Mouse (Mus musculus) kidney, embryonic 15.5 days (tissue): ENCODE data around the gene Osbpl9. TPM values are rescaled to one million over a fixed set of nuclear protein-coding genes. Genes with fewer than 3 reads are reported as not detected.

ENCODE experiments used
- ATAC-seq: fragments of 200-750 bp; cut with Nextera tagmentation; replicated peaks from 2 replicates; pipeline ENCODE4 v1.8.0; 2017; ENCODE audit warnings: moderate TSS enrichment; ENCODE audit not compliant: low FRiP score
- H3K27ac ChIP-seq: fragments of 300-500 bp; sonication (generic); 2 replicates; pipeline ENCODE4 v1.5.1; 2015; ENCODE audit warnings: mild to moderate bottlenecking, inconsistent platforms
- H3K27me3 ChIP-seq: fragments of 300-500 bp; sonication (generic); 2 replicates; pipeline ENCODE4 v1.6.1; 2015; ENCODE audit warnings: inconsistent platforms
- H3K36me3 ChIP-seq: fragments of 300-500 bp; sonication (generic); 2 replicates; pipeline ENCODE4 v1.6.1; 2015; ENCODE audit warnings: inconsistent platforms
- H3K4me1 ChIP-seq: fragments of 300-500 bp; sonication (generic); 2 replicates; pipeline ENCODE4 v1.6.1; 2015; ENCODE audit warnings: inconsistent platforms
- H3K4me2 ChIP-seq: fragments of 300-500 bp; sonication (generic); 2 replicates; pipeline ENCODE4 v1.6.1; 2015; ENCODE audit warnings: moderate library complexity, mild to moderate bottlenecking, inconsistent platforms
- H3K4me3 ChIP-seq: fragments of 300-500 bp; sonication (generic); replicated peaks from 2 replicates; pipeline ENCODE4 v1.5.1; 2015; ENCODE audit warnings: mild to moderate bottlenecking, inconsistent platforms
- H3K9ac ChIP-seq: fragments of 300-500 bp; sonication (generic); 2 replicates; pipeline ENCODE4 v1.6.1; 2015; ENCODE audit warnings: mild to moderate bottlenecking, inconsistent platforms
- H3K9me3 ChIP-seq: fragments of 300-500 bp; sonication (generic); replicated peaks from 2 replicates; pipeline ENCODE4 v1.6.1; 2016; ENCODE audit warnings: inconsistent platforms
- WGBS: fragments of 180-500 bp; shearing (Covaris S2); methylation state at CpG from one replicate; pipeline ENCODE4 v1.1.7; 2015; ENCODE audit warnings: mixed read lengths; 5-methylcytosine and 5-hydroxymethylcytosine counted together
- polyA plus RNA-seq: library from polyadenylated mRNA; unstranded; fragments of >200 nt; fragmentation: Nextera tagmentation; extraction: Ambion mirVana; gene quantifications from 2 replicates; pipeline ENCODE4 v1.2.1, GENCODE M21; 2015

Osbpl9 gene
- polyA plus RNA-seq, 1 experiment from 2014 or later: 70.5 TPM

DNA sequence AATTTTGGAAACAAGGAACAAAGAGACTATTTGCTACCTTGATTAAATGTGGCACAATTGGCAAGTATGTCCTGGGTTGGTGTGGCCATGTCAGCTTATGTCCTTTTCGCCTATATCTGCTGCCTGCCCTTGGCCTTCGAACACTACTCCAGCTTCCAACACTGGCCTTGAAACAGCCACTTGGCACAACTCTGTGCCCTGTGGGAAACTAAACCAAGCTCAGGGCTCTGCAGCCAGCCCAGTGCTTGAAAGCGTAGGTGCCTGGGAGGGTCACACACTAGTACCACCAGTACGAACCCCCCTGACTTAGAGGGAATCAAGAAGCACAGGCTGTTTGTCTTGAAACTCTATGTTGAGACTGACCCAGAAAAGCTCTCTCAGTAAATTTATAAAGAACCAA lies 3.0 kb downstream of the Osbpl9 start:
- Histone ChIP-seq H3K36me3 (peaks cover 5% of the 10 kb centered on the region; the same call in 1 of the 2 replicates), H3K4me2 (no peak overlapping the region), H3K9ac (no peak overlapping the region), H3K27me3 (no peaks in the 10 kb centered on the region), H3K4me3 (no peak overlapping the region), H3K4me1 (peaks cover 12% of the 10 kb centered on the region), H3K27ac (no peak overlapping the region), H3K9me3 (no peaks in the 10 kb centered on the region)
- no peak for ATAC-seq
- WGBS: 95% methylated on average over 4 of the region's 4 CpGs

DNA sequence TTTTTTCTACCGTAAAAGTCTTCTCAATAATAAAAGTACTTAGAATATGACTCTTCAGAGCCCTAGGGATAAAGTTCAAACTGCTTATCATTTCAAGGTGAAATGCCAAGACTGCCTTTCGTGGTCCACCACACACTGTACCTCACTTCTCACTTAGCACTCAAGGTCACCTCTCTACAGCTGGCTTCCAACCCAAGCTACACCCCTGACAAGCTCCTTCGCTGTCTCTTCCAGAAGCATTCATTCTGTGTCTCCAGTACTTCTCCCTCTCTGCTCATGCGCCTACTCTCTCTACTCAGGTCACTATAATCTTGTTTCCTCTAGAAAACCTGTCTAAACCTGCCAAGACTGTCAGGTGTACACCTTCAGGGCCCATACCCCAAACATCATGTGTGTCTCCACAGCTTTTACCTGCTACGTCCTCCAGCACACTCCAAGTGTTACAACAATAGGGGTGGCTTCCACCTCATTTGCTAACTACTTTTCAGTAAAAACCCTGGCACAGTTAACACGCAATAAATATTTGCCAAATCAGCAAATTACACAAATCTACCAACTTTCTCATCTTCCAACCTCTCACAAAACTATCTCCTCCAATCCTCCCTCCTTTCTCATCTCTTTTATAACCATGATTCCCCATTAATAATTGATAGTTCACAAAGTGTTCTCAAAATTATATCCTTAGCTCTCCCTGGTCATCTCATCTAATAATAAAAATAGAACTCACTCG lies 6.0 kb downstream of the Osbpl9 start:
- no peak overlapping the region for H3K9ac ChIP-seq
- ATAC-seq: 0 out of 2 replicates have a peak, but pooled peaks have one; percentile 46
- 87% methylated on average over 7 of the region's 7 CpGs for WGBS
- H3K27me3 ChIP-seq: no peaks in the 10 kb centered on the region
- no peaks in the 10 kb centered on the region for H3K9me3 ChIP-seq
- no peak overlapping the region for H3K4me3 ChIP-seq
- no peak overlapping the region for H3K27ac ChIP-seq
- H3K4me2 ChIP-seq: no peak overlapping the region
- H3K36me3 ChIP-seq: peaks cover 5% of the 10 kb centered on the region; the same call in 1 of the 2 replicates
- peaks cover 6% of the 10 kb centered on the region for H3K4me1 ChIP-seq

DNA sequence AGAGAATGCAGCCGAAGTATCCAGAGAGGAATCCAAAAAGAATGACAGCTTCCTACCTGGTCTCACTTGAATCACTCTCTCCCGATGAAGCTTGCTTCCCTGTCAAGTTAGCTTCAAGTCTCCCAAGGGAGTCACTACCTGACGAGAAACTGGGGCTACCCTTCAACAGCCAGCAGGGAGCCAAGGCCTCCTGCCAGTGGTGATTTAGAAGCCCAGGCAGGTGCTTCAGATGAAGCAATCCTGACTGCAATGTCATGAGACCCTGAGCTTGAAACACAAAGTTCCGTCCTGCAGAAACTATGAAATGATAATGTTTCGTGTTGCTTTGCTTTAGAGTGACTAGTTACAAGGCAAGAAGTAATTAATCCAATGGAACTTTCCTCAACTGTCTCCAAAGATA lies 8.2 kb downstream of the Osbpl9 start:
- H3K4me3 ChIP-seq: no peak overlapping the region
- 79% methylated on average over 5 of the region's 5 CpGs for WGBS
- H3K9me3 ChIP-seq: no peaks in the 10 kb centered on the region
- H3K27me3 ChIP-seq: no peaks in the 10 kb centered on the region
- no peak overlapping the region for H3K9ac ChIP-seq
- peaks cover 5% of the 10 kb centered on the region; the same call in 1 of the 2 replicates for H3K36me3 ChIP-seq
- no peaks in the 10 kb centered on the region for H3K4me1 ChIP-seq
- H3K27ac ChIP-seq: no peak overlapping the region
- no peak overlapping the region for H3K4me2 ChIP-seq
- no peak for ATAC-seq

GRCm38 (mm10) chr4:109191598-109191997 lies 10.5 kb downstream of the Osbpl9 start:
- no peaks in the 10 kb centered on the region for H3K4me1 ChIP-seq
- H3K4me3 ChIP-seq: no peak overlapping the region
- no peaks in the 10 kb centered on the region for H3K36me3 ChIP-seq
- no peaks in the 10 kb centered on the region for H3K27me3 ChIP-seq
- no peak overlapping the region for H3K4me2 ChIP-seq
- no peak for ATAC-seq
- H3K27ac ChIP-seq: no peak overlapping the region
- no peaks in the 10 kb centered on the region for H3K9me3 ChIP-seq
- H3K9ac ChIP-seq: no peak overlapping the region
- WGBS: 50% methylated on average over 10 of the region's 10 CpGs

DNA sequence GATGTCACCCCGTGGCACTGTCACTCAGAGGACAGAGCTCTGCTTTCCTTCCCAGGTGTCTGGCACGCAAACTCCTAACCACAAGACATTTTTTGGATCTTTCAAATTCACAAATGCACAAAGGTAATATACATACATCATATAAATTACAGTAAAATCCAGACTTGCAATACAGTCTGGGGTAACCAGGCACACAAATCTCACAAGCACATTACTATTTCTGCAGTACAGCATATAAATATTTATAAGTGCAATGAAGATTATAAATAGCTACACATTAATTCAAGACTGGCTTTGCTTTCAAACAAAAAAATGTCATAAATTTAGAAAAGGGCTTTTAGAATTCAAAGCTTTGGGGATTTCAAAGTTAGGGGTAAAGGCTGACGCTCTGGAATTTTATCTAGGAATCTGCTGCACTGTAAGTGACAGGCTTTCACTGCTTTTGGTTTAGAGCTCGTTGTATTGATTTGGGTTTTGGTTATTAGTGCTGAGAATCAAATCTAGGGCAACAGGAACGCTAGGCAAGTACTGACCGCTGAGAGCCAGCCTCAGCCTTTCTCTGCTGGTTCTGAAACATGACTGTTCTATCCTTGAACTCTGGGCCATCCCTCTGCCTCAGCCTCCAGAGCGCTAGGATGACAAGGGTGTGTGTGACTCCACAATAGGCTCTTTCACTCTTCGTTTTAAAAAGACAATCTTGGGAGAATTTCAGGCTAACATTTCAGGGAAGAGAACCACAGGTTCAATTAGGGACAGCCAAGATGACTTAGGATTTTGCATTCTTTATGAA lies 16.3 kb downstream of the Osbpl9 start:
- ATAC-seq: no peak
- H3K4me2 ChIP-seq: no peak overlapping the region
- no peaks in the 10 kb centered on the region for H3K9me3 ChIP-seq
- H3K27me3 ChIP-seq: no peaks in the 10 kb centered on the region
- WGBS: 81% methylated on average over 8 of the region's 8 CpGs
- no peak overlapping the region for H3K4me3 ChIP-seq
- H3K27ac ChIP-seq: no peak overlapping the region
- no peak overlapping the region for H3K9ac ChIP-seq
- H3K36me3 ChIP-seq: no peaks in the 10 kb centered on the region
- H3K4me1 ChIP-seq: no peaks in the 10 kb centered on the region

GRCm38 (mm10) chr4:109175677-109176076 lies 26.4 kb downstream of the Osbpl9 start:
- ATAC-seq: no peak

GRCm38 (mm10) chr4:109173775-109174440 lies 28.2 kb downstream of the Osbpl9 start:
- WGBS: 57% methylated on average over 7 of the region's 7 CpGs
- no peak for ATAC-seq
- H3K27ac ChIP-seq: peak overlapping the region; percentile 32
- no peaks in the 10 kb centered on the region for H3K27me3 ChIP-seq
- H3K36me3 ChIP-seq: peaks cover 10% of the 10 kb centered on the region; the same call in 1 of the 2 replicates
- H3K9ac ChIP-seq: no peak overlapping the region
- no peak overlapping the region for H3K4me3 ChIP-seq
- H3K4me2 ChIP-seq: no peak overlapping the region
- H3K9me3 ChIP-seq: no peaks in the 10 kb centered on the region
- H3K4me1 ChIP-seq: peaks cover 7% of the 10 kb centered on the region

More at GRCm38 (mm10) chr4:109175677-109176076, 26.4 kb downstream of the Osbpl9 start:
- Histone ChIP-seq H3K4me2 (no peak overlapping the region), H3K27me3 (no peaks in the 10 kb centered on the region), H3K9ac (no peak overlapping the region), H3K4me3 (no peak overlapping the region), H3K36me3 (peaks cover 9% of the 10 kb centered on the region; the same call in 1 of the 2 replicates), H3K4me1 (peaks cover 7% of the 10 kb centered on the region), H3K27ac (no peak overlapping the region), H3K9me3 (no peaks in the 10 kb centered on the region)

DNA sequence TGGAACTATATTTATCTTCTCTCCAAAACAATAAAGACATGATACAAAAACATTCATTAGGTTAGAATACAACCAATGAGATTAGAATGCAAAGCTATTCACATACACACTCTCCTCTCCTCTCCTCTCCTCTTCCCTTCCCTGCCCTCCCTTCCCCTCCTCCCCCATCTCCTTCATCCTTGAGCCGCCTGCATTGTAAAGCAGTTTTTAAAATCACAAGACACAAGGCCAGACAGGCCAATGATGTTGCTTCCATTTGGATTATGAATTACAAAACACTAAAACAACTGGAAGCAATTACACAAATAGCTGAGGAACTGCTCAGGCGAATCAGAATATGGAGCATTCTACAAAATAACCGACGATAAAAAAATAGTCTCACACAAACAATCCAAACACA lies 28.7 kb downstream of the Osbpl9 start:
- 66% methylated on average over 4 of the region's 4 CpGs for whole genome bisulfite sequencing
- Histone ChIP-seq H3K4me2 (no peak overlapping the region), H3K9ac (no peak overlapping the region), H3K4me3 (no peak overlapping the region), H3K27ac (peak overlapping the region; percentile 32), H3K4me1 (peaks cover 7% of the 10 kb centered on the region), H3K9me3 (no peaks in the 10 kb centered on the region), H3K36me3 (peaks cover 10% of the 10 kb centered on the region; the same call in 1 of the 2 replicates), H3K27me3 (no peaks in the 10 kb centered on the region)
- ATAC-seq: no peak

- no peaks in the 10 kb centered on the region; the same call in 1 of the 2 replicates for H3K4me1 ChIP-seq
- no peak overlapping the region for H3K4me2 ChIP-seq
- peaks cover under 1% of the 10 kb centered on the region; the same call in 1 of the 2 replicates for H3K36me3 ChIP-seq
- no peaks in the 10 kb centered on the region for H3K9me3 ChIP-seq
- ATAC-seq: no peak
- H3K4me3 ChIP-seq: no peak overlapping the region
- H3K27me3 ChIP-seq: no peaks in the 10 kb centered on the region
- 37% methylated on average over 12 of the region's 12 CpGs for WGBS
- H3K27ac ChIP-seq: no peak overlapping the region
- H3K9ac ChIP-seq: no peak overlapping the region
Observed at GRCm38 (mm10) chr4:109165521-109166173, 36.4 kb downstream of the Osbpl9 start.

- Histone ChIP-seq H3K27ac (peak overlapping the region; percentile 73), H3K4me3 (peak overlapping the region; percentile 24; the same call in 1 of the 2 replicates), H3K4me1 (peaks cover 24% of the 10 kb centered on the region), H3K9me3 (no peaks in the 10 kb centered on the region), H3K4me2 (peak overlapping the region; percentile 49), H3K27me3 (no peaks in the 10 kb centered on the region), H3K36me3 (no peaks in the 10 kb centered on the region; the same call in 1 of the 2 replicates), H3K9ac (no peak overlapping the region)
- WGBS: 26% methylated on average over 24 of the region's 24 CpGs
- peak; percentile 62; the same call in 1 of the 2 replicates for ATAC-seq
Observed at GRCm38 (mm10) chr4:109156481-109157261, 45.4 kb downstream of the Osbpl9 start.

DNA sequence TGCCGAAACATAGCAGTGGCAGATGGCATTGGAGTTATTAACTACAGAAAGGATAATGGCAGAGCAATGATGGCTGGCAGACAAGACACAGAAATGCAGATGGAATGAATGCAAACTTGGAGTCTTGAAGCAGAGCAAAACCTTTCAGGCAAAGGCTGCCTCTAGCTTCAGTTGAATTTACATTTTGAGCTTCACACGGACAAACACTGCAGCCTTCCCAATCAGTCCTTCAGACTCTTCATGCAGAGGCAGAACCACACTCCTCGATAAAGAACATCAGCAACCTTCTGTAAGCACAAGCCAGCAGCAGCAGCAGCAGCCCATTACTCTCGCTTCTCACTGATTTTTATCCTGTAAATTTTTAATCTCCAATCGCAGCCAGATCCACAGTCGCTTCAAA lies 46.0 kb downstream of the Osbpl9 start:
- H3K36me3 ChIP-seq: no peaks in the 10 kb centered on the region
- H3K27me3 ChIP-seq: no peaks in the 10 kb centered on the region
- peaks cover 24% of the 10 kb centered on the region for H3K4me1 ChIP-seq
- peak overlapping the region; percentile 49; the same call in 1 of the 2 replicates for H3K4me2 ChIP-seq
- H3K9ac ChIP-seq: no peak overlapping the region
- 71% methylated on average over 6 of the region's 6 CpGs for WGBS
- peak overlapping the region; percentile 73 for H3K27ac ChIP-seq
- no peak overlapping the region for H3K4me3 ChIP-seq
- no peak for ATAC-seq
- H3K9me3 ChIP-seq: no peaks in the 10 kb centered on the region
